Mouse (Mus musculus) liver, adult (tissue): ENCODE measurements around the gene Mllt1.

Source experiments
- GATA4 ChIP-seq: IDR thresholded peaks from 2 replicates; pipeline ENCODE4 v1.6.1; 2014; ENCODE audit warnings: mild to moderate bottlenecking, low read length; ENCODE audit not compliant: insufficient replicate concordance

The Mllt1 gene

DNA sequence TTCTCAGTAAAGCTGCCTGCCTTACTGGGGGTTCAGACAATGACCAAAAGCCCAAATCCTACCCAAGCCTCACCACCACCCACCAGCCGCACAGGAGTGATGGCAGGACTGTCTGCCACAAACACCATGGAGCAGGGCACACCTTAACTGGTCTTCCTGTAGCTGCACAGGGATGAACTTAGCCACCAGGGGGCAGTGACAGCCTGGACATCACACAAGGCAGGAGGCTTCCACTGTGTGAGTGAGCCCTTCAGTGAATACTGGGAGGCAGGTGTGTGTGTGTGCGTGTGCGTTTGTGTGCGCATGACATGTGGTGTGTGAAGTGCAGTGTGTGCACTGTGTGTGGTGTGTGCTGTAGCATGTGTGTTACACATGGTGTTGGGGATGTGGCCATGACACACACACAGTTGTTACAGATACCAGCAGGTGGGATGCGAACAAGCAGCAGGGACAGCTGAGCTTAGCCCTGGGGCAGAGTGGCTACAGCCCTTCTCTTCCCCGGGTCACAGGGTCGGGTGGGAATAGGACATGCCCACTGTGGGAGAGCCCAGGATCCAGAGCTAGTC lies 37.5 kb downstream of the Mllt1 start:
- no peak for TF ChIP-seq GATA4

DNA sequence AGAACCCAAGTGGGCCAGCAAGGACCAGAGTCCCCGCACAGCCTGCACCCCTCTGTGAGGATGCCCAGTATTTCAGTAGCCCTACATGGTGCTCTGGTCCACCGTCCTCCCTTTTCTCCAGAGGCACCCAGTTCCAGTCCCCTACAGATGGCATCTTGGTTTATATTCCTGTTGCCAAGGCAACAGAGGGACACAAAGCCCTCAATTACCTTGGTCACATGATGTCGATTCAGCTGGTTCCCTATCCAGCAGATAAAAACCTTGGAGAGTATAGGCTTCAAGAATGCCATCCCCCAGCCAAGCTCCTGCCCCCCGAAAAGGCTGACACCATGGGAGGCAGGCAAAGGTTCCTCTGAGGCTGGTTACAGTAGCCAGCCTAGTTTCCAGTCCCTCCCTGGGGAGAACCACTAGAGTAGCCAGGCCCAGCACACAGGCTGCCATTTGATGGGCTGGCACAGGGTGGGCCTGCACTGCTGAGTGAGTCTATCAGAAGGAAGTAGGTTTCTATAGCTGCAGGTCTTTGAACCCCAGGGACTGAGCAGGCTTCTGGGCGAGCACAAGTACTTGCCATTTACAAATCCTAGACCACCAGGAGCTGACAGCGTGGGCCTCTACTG lies 38.6 kb downstream of the Mllt1 start:
- TF ChIP-seq GATA4: no peak

DNA sequence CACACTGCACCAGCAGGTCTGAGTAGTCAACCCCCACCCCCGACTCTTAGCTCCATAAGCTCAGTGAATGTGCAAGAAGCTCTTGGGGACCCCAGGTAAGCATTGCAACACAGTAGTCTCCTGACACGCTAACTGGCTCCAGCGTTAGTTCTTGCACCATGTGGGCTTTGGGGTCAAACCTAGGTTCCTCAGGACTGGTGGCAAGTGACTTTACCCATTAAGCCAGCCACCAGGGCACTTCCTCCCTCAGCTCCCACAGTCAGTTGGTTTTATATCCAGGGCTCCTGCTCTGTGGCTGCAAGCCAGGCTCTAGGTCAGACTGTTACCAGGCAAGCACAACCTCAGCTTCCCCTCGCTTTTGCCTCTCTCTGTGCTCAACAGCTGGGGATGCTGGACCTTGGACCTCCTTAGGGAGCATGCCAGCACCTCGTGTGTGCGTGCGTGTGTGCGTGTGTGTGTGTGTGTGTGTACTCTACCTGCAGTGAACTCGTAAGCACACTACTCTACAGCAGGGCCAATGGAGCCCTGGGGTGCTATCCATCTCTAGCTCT lies 39.8 kb downstream of the Mllt1 start:
- no peak for TF ChIP-seq GATA4

DNA sequence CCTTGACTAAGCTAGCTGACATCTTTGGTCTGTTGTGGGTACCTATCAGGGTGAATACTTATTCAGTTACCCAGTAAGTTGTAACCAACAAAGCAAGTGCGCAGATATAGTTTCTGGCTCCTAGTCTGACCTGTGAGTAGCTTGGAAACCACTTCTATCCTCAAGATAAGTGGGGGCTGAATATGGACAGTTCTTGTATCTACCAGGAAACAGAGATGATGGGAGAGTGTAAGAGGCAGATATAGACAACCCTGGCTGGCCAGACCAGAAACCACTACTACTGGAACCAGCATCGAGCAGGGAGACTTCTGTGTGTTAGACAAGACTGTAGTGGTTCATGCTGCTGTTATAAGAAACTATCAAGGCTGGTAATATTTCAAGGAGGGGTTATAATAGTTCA lies 45.2 kb downstream of the Mllt1 start:
- TF ChIP-seq GATA4: no peak

DNA sequence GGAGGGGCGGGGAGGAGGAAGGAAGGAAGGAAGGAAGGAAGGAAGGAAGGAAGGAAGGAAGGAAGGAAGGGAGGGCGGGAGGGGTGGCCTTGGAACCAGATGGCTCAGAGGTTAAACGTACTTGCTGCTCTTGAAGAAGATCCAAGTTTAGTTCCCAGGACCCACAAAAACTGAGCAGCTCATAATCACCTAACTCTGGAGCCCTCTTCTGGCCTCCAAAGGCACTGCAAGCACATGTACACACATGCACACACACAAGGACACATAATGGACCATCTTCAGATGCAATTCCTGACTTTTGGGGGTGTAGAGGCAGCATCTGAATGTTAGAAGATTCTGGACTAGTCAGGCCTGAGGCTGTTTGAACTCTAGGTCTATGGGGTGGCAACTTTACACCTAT lies 47.2 kb downstream of the Mllt1 start:
- TF ChIP-seq GATA4: no peak

DNA sequence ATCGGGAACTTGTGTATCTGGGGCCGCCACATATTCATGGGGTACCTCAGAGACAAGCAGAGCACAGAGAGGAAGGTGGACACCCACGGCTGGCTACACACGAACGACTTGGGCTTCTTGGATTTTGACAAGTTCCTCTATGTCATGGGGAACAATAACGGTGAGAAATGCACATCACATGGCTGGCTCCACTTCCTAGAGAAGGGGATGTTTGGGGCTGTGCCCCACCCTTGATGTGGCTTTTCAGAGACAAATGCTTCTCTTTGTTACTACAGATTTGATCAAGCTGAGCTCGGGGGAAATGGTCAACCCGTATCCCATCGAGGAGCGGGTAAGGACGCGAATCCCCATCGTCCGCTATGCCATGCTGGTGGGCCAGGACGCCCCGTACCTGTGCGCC lies 50.4 kb downstream of the Mllt1 start:
- TF ChIP-seq GATA4: no peak

DNA sequence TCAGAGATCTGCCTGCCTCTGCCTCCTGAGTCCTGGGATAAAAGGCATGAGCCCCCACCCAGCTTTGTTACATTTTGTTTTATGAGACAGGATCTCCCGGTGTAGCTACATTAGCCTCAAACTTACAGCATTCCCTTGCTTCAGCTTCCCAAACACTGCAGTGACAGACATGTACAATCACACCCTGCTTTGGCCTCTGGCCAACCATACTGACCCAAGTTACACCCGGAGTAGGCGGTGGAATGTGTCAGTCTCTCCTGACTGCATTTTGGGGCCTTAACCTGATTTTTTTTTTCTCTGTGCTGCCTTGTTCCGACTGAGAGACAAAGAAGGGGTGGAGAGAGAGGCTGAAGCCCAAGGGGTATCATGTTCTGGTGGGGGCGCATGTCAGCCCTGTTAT lies 50.9 kb downstream of the Mllt1 start:
- TF ChIP-seq GATA4: no peak

DNA sequence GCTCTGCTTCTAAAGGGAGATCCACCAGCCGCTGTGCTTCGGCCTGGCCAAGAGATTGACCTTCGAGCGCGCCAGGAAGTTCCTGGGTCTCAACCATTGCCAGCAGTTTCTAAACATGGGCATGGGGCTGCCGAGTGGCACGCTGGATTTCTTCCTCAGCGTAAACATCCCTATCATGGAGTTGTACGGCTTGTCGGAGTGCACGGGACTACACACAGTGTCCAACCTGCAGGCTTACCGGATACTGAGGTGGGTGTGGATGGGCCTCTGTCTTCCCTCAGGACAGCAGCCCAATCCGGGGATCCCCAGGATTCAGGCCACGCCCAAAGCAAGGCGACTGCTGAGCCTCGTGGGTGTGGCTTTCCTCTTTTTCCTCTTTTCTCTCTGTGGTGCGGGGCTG lies 51.6 kb downstream of the Mllt1 start:
- TF ChIP-seq GATA4: no peak

DNA sequence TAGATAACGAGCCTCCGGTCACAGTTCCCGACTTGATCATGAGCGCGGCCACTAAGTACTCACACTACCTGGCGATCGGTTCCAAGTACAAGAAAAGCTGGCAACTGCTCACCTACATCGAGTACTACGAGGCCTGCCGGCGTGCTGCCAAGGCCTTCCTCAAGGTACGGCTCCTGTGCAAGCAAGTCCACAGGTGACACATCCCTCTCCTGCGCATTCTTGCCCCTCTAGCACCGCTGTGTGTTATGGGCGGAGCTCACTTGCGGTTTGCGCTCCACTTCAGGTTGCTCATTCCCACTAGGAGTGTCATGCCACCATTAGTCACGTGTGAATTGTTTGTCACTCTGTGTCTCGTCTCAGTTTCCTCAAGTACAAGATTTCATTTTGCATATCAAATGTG lies 57.8 kb downstream of the Mllt1 start:
- TF ChIP-seq GATA4: no peak

DNA sequence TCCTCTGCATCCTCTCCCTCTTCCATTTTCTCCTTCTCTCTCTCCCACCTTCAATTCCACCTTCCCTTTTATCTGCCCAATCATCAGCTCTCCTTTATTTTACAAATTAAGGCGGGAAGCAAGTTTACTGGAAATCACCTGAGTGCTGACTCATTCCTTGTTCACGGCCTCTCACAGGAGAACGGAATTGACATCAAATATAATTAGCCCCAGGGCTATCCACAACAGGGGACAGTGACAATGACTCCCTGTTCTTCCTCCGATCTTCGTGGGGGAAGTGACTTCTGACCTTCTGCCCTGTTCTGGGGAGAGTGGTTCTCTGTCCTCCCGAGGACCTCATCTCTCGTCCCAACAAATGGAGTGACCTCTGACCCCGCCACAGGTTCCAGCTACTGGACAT lies 58.2 kb downstream of the Mllt1 start:
- no peak for TF ChIP-seq GATA4

DNA sequence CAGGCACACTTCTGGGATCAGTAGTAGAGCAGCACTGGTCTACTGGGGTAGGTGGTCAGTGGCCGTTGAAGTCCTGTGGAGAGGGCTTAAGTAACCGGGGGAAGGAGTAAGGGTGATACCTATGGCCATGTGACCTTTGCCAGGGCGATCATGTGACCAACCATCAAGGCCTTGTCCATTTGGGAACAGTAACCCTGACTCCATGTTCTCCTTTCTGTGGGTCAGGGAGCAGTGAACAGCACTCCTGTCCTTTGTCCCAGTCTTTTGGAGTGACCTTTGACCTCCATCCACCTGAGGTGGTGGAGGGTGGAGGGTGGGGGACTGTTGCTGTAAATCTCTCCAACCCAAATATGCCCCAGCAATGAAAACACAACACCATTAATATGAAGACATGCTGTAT lies 58.8 kb downstream of the Mllt1 start:
- no peak for TF ChIP-seq GATA4

DNA sequence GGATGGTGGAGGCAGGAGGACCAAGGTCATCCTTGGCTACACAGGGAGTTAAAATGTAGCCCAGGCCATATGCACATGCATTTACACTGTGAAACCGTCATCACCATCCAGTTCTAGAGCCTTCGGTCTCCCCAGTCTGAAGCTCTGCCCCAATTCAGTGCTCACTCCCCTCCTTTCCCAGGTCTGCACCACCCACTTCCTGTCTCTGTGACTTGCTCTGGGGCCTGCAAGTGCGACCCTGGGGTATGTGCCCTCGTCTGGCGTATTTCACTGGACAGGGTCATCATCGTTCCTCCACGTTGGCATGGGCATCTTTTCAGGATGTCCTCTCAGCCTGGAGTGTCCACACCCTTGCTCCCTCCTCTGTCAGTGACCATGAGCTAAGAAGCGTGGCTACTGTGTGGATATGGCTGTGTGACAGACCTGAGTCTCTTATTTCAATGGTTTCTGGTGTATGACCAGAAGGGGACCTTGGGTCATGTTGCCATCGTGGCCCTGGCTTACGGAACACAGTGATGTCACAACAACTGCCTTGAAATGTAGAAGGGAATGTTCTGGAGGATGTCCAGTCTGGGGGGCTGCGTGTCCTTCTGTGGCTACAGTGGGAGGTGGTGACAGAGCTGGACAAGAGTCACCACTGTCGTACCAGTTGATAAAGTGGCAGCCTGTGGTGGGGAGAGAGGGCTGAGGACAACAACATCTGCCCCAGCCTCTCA lies 60.1 kb downstream of the Mllt1 start, which contains the start of gene 1700061G19Rik:
TSS of gene 1700061G19Rik (plus strand) at position 542 of the 716 bp plus-strand sequence.
- TF ChIP-seq GATA4: no peak

DNA sequence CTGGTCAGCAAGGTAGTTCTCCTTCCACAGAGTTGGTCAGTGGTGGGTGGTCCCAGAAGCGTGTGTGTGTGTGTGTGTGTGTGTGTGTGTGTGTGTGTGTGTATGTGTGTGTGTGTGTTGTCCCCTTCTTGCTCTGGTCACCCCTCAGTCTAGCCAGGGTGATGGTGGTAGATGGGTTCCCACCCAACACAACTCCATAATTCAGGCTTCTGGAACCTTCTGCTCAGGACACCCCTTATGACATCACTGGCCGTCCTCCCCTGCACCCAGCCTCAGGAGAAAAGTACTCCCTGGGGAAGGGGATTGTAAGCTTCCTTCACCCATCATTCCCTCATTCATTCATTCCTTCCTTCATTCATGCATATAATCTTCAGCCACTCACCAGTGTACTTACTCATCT lies 61.0 kb downstream of the Mllt1 start, which contains the start of gene Acsbg2:
TSS of gene Acsbg2 (minus strand) at position 211 of the 400 bp plus-strand sequence.
- TF ChIP-seq GATA4: no peak

DNA sequence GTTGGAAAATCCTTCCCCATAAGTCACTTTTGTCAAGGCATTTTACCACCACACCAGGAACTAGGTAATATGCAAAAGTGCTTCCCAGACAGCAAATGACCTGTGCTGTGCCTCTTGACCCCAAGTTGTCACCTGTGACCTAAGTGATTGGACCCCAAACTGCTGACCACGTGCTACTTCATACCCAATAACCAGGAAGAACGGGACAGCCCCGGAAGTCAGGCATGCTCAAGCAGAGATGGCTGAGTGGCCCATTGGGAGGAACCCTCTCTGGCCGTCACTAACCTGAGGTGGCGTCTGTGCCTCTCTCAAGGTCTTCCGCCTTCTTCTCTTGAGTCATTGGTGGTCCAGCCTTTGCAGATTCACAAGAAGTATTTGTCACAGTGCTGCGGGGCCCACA lies 62.7 kb downstream of the Mllt1 start:
- no peak for TF ChIP-seq GATA4

DNA sequence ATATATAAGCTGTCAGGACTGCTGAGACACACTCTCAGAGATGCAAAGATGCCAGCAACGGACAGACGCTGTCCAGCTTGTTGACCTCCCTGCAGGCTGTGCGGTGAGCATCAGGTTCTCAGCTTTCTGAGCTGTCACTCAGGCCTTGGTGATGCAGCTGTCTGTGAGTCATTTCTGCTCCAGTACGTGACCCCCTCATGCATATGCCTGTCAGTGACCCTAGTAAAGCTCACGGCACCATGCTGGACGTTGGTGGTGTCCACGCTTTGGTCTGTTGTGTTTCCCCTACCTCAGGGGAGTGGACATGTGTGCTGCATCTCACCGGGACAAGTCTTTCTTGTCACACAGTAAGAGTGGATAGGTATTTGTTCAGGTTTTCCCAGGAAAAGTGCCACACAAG lies 63.4 kb downstream of the Mllt1 start:
- no peak for TF ChIP-seq GATA4

DNA sequence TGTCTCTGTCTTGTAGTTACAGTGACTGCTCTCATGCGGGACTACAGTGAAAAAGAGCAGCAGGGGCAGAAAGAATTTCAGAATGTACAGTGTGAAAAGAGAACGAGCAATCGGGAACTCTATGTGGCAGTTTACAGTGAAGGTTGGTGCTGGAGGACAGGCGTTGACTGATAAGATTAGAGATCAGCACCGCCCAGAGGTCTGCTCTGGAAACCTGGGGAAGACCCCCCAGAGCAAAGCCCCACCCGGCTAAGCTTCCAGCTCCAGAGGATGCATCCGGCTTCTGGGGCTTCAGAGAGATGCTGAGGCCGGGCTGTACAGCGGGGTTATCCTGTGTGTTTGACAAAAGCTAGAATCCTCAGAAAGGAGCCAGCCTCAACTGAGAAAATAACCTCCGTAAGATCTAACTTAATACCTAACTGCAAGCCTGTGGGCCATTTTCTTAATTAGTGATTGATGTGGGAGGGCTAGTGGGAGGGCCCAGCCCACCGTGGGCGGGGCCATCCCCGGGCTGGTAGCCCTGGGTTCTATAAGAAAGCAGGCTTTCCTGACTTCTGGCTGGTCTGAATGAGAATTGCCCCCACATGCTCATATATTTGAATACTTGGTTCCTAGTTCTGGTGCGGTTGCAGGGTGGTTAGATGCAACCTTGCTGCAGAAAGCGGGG lies 64.8 kb downstream of the Mllt1 start:
- TF ChIP-seq GATA4: no peak
